Mouse (Mus musculus): ENCODE results near the gene Zdhhc5. TPM values are rescaled to one million over a fixed set of nuclear protein-coding genes. Genes with fewer than 3 reads are reported as not detected.

Gene Zdhhc5
- polyA plus RNA-seq, 1 experiment from 2014 or later: 32.5 TPM

GRCm38 (mm10) chr2:84742451-84743283 lies 27.7 kb upstream of the Zdhhc5 start:
- peak overlapping the region; percentile 91 for H3K9ac ChIP-seq
- H3K27me3 ChIP-seq: no peaks in the 10 kb centered on the region
- peaks cover 7% of the 10 kb centered on the region; the same call in 1 of the 2 replicates for H3K36me3 ChIP-seq
- peak; percentile 41 for ATAC-seq (ENCODE audit: insufficient number of reproducible peaks, low FRiP score, low TSS enrichment, low read depth)
- peaks cover 60% of the 10 kb centered on the region for H3K4me1 ChIP-seq
- no peaks in the 10 kb centered on the region for H3K9me3 ChIP-seq
- under 1% methylated on average over 25 of the region's 26 CpGs for WGBS
- peak overlapping the region; percentile 97 for H3K27ac ChIP-seq
- H3K4me2 ChIP-seq: peak overlapping the region; percentile 77
- H3K4me3 ChIP-seq: peak overlapping the region; percentile 68

- Histone ChIP-seq H3K4me1 (peaks cover 67% of the 10 kb centered on the region), H3K27me3 (no peaks in the 10 kb centered on the region), H3K36me3 (peaks cover 7% of the 10 kb centered on the region; the same call in 1 of the 2 replicates), H3K4me3 (peak overlapping the region; percentile 68), H3K27ac (peak overlapping the region; percentile 97), H3K9ac (peak overlapping the region; percentile 91), H3K9me3 (no peaks in the 10 kb centered on the region), H3K4me2 (peak overlapping the region; percentile 77)
- no peak for ATAC-seq (ENCODE audit: insufficient number of reproducible peaks, low FRiP score, low TSS enrichment, low read depth)
- WGBS: 4% methylated on average over 5 of the region's 5 CpGs
Observed at GRCm38 (mm10) chr2:84741841-84742450, 27.0 kb upstream of the Zdhhc5 start.

GRCm38 (mm10) chr2:84740608-84741333 lies 25.8 kb upstream of the Zdhhc5 start:
- WGBS: 73% methylated on average over 15 of the region's 15 CpGs
- Histone ChIP-seq H3K4me2 (peak overlapping the region; percentile 15; the same call in 1 of the 2 replicates), H3K4me1 (peaks cover 77% of the 10 kb centered on the region), H3K9ac (no peak overlapping the region), H3K4me3 (0 out of 2 replicates have a peak overlapping the region, but pooled peaks have one; percentile 68), H3K9me3 (no peaks in the 10 kb centered on the region), H3K27me3 (peaks cover 7% of the 10 kb centered on the region; the same call in 1 of the 2 replicates), H3K27ac (no peak overlapping the region), H3K36me3 (peaks cover 7% of the 10 kb centered on the region; the same call in 1 of the 2 replicates)
- no peak for ATAC-seq (ENCODE audit: insufficient number of reproducible peaks, low FRiP score, low TSS enrichment, low read depth)

- peak overlapping the region; percentile 32 for H3K4me2 ChIP-seq
- peaks cover 7% of the 10 kb centered on the region; the same call in 1 of the 2 replicates for H3K36me3 ChIP-seq
- H3K4me3 ChIP-seq: peak overlapping the region; percentile 15; the same call in 1 of the 2 replicates
- H3K4me1 ChIP-seq: peaks cover 92% of the 10 kb centered on the region
- H3K9me3 ChIP-seq: no peaks in the 10 kb centered on the region
- H3K9ac ChIP-seq: no peak overlapping the region
- under 1% methylated on average over 12 of the region's 12 CpGs for WGBS
- ATAC-seq (ENCODE audit: insufficient number of reproducible peaks, low FRiP score, low TSS enrichment, low read depth): no peak
- peak overlapping the region; percentile 23 for H3K27ac ChIP-seq
- peaks cover 9% of the 10 kb centered on the region; the same call in 1 of the 2 replicates for H3K27me3 ChIP-seq
Observed at GRCm38 (mm10) chr2:84738271-84738911, 23.4 kb upstream of the Zdhhc5 start.

GRCm38 (mm10) chr2:84737451-84737925 lies 22.5 kb upstream of the Zdhhc5 start:
- H3K27me3 ChIP-seq: peaks cover 9% of the 10 kb centered on the region; the same call in 1 of the 2 replicates
- 0 out of 2 replicates have a peak overlapping the region, but pooled peaks have one; percentile 17 for H3K4me2 ChIP-seq
- peaks cover 7% of the 10 kb centered on the region; the same call in 1 of the 2 replicates for H3K36me3 ChIP-seq
- no peak overlapping the region for H3K9ac ChIP-seq
- WGBS: 5% methylated on average over 8 of the region's 8 CpGs
- no peaks in the 10 kb centered on the region for H3K9me3 ChIP-seq
- no peak overlapping the region for H3K4me3 ChIP-seq
- ATAC-seq (ENCODE audit: insufficient number of reproducible peaks, low FRiP score, low TSS enrichment, low read depth): peak; percentile 16; the same call in 1 of the 2 replicates
- 0 out of 2 replicates have a peak overlapping the region, but pooled peaks have one; percentile 47 for H3K27ac ChIP-seq
- H3K4me1 ChIP-seq: peaks cover 91% of the 10 kb centered on the region

GRCm38 (mm10) chr2:84736312-84737161 lies 21.6 kb upstream of the Zdhhc5 start:
- no peak overlapping the region for H3K27ac ChIP-seq

GRCm38 (mm10) chr2:84735346-84735920 lies 20.5 kb upstream of the Zdhhc5 start:
- H3K9me3 ChIP-seq: no peaks in the 10 kb centered on the region
- peaks cover 6% of the 10 kb centered on the region; the same call in 1 of the 2 replicates for H3K36me3 ChIP-seq
- H3K4me3 ChIP-seq: peak overlapping the region; percentile 44
- peaks cover 12% of the 10 kb centered on the region for H3K27me3 ChIP-seq
- no peak overlapping the region for H3K9ac ChIP-seq
- H3K27ac ChIP-seq: no peak overlapping the region
- no peak for ATAC-seq (ENCODE audit: insufficient number of reproducible peaks, low FRiP score, low TSS enrichment, low read depth)
- H3K4me1 ChIP-seq: peaks cover 70% of the 10 kb centered on the region
- peak overlapping the region; percentile 66 for H3K4me2 ChIP-seq
- WGBS: 14% methylated on average over 7 of the region's 7 CpGs

More at GRCm38 (mm10) chr2:84736312-84737161, 21.6 kb upstream of the Zdhhc5 start:
- H3K36me3 ChIP-seq: peaks cover 7% of the 10 kb centered on the region; the same call in 1 of the 2 replicates
- H3K9ac ChIP-seq: 0 out of 2 replicates have a peak overlapping the region, but pooled peaks have one; percentile 7
- H3K4me2 ChIP-seq: peak overlapping the region; percentile 30
- 5% methylated on average over 27 of the region's 27 CpGs for WGBS
- no peaks in the 10 kb centered on the region for H3K9me3 ChIP-seq
- no peak overlapping the region for H3K4me3 ChIP-seq
- ATAC-seq (ENCODE audit: insufficient number of reproducible peaks, low FRiP score, low TSS enrichment, low read depth): no peak
- H3K4me1 ChIP-seq: peaks cover 81% of the 10 kb centered on the region
- peaks cover 9% of the 10 kb centered on the region; the same call in 1 of the 2 replicates for H3K27me3 ChIP-seq

GRCm38 (mm10) chr2:84734919-84735318 lies 19.9 kb upstream of the Zdhhc5 start:
- Histone ChIP-seq H3K27ac (no peak overlapping the region), H3K9me3 (no peaks in the 10 kb centered on the region), H3K9ac (peak overlapping the region; percentile 36), H3K27me3 (peaks cover 12% of the 10 kb centered on the region), H3K4me1 (peaks cover 65% of the 10 kb centered on the region), H3K4me3 (peak overlapping the region; percentile 44), H3K4me2 (peak overlapping the region; percentile 66), H3K36me3 (peaks cover under 1% of the 10 kb centered on the region; the same call in 1 of the 2 replicates)
- ATAC-seq (ENCODE audit: insufficient number of reproducible peaks, low FRiP score, low TSS enrichment, low read depth): no peak
- 2% methylated on average over 2 of the region's 2 CpGs for WGBS

- 0% methylated on average over 11 of the region's 11 CpGs for WGBS
- Histone ChIP-seq H3K36me3 (no peaks in the 10 kb centered on the region), H3K9ac (peak overlapping the region; percentile 36), H3K9me3 (no peaks in the 10 kb centered on the region), H3K27me3 (peaks cover 12% of the 10 kb centered on the region), H3K4me1 (peaks cover 60% of the 10 kb centered on the region), H3K27ac (peak overlapping the region; percentile 2; the same call in 1 of the 2 replicates), H3K4me2 (peak overlapping the region; percentile 66), H3K4me3 (peak overlapping the region; percentile 44)
- ATAC-seq (ENCODE audit: insufficient number of reproducible peaks, low FRiP score, low TSS enrichment, low read depth): no peak
Observed at GRCm38 (mm10) chr2:84734351-84734864, 19.4 kb upstream of the Zdhhc5 start.
